Mouse (Mus musculus) ovary, postnatal 10 days (tissue): Measurements from ENCODE around the gene Slc39a10.

Experiments used
- DNase-seq: peaks from one replicate; pipeline ENCODE4 v3.0.0; 2022; ENCODE audit warnings: low spot score

Slc39a10 gene

DNA sequence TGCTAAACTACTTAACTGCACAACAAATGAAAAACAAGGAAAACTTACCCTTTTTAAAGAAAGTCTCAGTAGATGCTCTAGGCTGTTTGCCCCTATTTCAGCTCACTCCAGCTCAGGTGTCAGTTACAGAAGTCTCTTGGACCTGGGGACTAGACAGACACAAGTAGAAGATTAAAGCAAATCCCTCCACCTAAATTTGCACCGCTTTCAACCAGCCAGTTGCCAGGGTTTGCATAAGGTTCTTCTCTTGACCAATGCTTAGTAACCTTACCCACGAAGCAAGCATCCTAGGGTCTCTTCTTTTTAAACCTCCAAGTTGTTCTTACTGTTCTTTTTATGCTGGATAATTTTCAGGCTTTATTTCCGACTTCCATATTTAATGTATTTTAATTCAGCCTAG, at the start of gene Slc39a10:
TSS of gene Slc39a10 (minus strand) at position 101 of the 400 bp plus-strand sequence.
- no peak for DNase-seq

DNA sequence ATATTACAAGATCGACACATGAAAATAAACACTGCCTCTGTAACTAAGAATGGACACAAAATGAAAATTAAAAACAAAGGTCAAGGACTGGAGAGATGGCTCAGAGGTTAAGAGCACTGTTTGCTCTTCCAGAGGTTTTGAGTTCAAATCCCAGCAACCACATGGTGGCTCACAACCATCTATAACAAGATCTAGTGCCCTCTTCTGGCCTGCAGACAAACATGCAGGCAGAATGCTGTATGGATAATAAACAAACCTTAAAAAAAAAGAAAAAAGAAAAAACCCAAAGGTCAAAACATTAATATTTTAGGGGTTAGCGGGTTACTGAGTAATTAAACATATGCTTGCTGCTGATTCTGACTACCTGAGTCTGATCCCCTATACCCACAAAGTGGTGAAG, 46.6 kb upstream of the Slc39a10 start:
- DNase-seq: no peak

GRCm38 (mm10) chr1:46937641-46938040, 45.0 kb upstream of the Slc39a10 start:
- DNase-seq: no peak

DNA sequence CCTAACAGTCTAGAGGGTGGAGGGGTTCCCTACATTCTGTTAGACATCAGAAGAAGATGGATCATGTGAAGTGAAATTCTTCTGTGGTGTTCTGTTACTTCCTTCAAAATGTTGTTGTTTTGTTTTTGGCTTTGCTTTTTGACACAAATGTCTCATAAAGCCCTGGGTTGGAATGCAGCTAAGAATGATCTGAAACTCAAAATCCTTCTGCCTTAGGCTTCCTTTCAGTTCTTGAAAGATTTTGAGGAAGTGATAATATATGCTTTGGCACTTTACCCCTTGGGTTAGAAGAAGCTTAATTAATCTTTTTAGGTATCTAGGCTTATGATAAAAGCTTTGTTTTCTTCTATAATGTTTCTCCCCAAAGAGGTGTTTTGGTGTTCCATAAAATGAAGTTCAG, 34.5 kb upstream of the Slc39a10 start:
- no peak for DNase-seq

- DNase-seq: no peak
Observed at GRCm38 (mm10) chr1:46926239-46926638, 33.6 kb upstream of the Slc39a10 start.

GRCm38 (mm10) chr1:46924992-46925391, 32.3 kb upstream of the Slc39a10 start:
- no peak for DNase-seq

DNA sequence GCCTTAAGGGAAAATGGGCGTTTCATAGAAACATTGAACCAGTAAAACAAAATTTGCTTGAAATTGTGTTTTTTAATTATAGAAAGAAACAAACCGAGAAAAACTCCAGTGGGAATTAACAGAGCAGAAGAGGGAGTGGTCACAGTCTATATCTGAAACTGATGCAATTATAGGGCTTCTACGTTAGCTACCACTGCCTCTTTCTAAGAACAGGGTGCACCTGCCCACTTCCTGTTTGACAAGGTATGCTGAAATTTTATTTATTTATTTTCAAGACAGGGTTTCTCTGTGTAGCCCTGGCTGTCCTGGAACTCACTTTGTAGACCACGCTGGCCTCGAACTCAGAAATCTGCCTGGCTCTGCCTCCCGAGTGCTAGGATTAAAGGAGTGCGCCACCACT, 30.3 kb upstream of the Slc39a10 start:
- DNase-seq: no peak

DNA sequence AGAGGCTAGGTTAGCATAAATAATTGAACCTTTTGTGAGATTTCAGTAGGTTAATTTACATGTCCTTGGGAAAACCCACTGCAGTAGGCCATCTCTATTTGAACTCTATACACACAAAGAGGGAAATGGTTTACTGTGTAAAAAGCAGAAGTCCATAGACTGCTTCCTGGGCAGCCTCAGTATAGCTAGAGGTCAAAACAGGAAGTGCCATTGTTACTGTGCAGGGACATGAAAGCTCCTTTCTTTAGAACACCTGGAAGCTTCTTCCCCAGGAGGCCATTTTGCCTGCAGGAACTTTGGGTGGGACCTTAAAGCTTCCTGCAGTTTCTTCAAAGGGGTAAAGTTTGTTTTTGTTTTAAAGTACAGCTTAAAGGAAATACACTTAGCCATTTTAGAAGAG, 29.0 kb upstream of the Slc39a10 start:
- no peak for DNase-seq

GRCm38 (mm10) chr1:46916237-46916636, 23.6 kb upstream of the Slc39a10 start:
- no peak for DNase-seq

DNA sequence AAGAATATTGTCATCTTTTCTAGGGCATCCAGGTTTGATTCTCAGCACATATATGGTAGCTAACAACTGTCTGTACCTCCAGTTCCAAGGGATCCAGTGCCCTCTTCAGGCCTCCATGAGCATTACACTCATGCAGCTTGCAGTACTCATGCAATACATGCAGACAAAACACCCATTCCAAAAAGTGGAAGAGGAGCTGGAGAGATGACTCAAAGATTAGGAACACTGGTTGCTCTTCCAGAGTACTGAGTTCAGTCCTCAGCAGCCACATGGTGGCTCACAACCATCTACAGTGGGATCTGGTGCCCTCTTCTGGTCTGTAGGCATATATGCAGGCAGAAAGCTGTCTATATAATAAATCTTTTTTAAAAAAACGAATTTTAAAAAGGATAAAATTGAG, 21.7 kb upstream of the Slc39a10 start:
- no peak for DNase-seq

DNA sequence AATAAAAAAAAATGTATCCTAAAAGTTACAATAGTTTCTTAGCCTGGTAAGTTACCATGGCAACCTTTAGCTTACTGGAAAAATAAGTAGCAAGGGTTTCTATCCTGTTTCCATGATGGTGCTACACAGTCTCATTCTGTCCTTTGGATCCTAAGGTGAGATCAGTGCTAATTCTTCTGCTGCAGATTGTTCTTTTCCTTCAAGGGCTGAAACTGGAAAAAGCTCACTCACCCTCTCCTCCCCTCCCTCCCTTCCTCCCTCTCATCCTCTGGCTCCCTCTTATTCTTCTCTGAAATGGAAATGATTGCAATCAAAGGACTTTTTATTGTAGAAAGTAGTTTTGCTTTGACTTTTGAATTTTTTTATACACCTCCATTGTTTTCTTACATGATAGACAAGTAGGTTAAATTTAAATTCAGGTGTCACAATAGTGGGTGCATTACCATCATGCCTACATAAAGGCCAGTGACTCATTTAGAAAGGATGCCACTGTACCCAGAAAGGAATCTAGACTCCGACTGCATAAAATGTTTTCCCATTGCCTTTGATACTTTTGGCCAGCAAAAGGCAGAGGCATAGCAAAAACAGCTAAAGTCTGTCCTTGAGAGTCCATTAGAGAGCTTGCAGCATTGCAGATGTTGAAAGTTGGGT, 20.0 kb upstream of the Slc39a10 start:
- DNase-seq: no peak

DNA sequence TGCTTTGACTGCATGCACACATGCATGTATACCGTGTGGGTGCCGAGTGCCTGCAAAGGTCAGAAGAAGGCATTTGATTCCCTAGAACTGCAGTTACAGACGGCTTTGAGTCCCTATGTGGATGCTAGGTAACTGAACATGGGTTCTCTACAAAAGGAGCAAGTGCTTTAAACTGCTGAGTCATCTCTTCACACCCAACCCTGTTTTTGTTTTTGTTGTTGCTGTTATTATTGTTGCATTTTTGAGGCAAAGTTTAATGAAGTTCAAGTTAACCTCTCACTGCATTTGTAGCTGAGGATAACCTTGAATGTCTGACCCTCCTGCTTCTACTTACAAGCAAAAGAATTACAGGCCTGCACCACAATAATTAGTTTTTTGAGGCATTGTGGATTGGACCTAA, 17.5 kb upstream of the Slc39a10 start:
- DNase-seq: no peak

- DNase-seq: no peak
Observed at GRCm38 (mm10) chr1:46905706-46906105, 13.1 kb upstream of the Slc39a10 start.

DNA sequence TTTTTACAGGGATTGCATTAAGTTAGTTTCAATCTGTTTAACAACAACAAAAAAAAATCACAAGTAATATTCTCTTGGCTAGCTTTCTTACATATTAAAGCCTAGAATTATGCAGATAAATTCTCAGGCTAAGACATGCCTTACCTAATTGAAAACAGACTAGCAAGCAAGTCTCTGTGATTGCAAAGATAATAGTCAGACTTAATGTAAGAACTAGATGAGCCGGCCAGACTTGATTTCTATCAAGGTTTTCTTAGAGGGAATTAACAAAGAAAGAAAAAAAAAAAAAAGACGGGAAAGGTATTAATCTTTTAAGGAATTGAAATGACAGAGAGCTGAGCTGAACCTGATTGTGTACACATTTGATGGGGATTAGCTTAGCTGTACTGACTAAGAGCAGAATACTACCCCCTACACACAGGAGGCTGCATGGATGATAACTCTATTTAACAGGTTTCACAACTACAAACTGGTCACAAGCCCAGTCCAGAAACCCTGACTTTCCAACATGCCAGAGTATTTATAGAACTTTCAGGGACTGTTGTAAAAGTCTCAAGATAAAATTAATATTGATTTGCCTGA, 9.5 kb upstream of the Slc39a10 start:
- no peak for DNase-seq

GRCm38 (mm10) chr1:46894281-46894842, 1.7 kb upstream of the Slc39a10 start:
- DNase-seq: no peak

GRCm38 (mm10) chr1:46888726-46889125, 3.9 kb downstream of the Slc39a10 start:
- DNase-seq: no peak

DNA sequence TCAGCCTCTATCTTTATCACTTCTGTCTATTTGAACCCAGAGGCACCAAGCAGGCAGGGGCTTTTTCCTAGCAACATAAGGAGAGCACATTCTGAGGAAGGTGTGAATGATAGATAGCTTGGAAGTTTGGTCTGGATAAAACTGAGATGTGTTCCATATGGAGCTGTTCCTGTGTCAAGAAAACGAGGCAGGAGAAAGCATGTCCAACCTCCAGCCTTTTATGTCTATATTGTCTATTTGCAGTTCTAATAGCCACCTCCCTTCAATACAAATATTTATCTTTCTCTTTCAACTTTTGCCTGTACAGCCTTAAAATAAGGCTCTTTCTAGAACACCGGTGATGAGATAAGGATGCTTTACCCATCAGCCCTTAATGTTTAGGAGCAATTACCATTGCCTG, 4.3 kb downstream of the Slc39a10 start:
- DNase-seq: no peak

DNA sequence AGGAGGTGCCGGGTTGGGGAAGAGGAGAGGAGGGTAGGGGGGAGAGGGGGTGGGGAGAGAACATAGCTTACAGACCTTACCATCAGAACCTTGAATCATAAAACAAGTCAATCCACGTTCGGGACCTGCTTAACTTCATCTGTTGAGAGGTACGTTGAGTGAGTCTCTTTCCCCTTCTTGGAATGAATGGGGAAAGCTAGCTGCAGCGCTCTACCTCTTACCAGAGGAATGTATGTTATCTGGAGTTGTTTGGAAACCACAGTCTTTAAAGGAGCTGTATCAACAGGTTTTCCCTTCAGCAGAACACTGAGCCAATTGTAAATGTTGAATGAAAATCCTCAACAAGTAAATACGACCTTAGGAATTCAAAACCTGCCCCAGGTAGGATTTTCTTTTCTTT, 4.7 kb downstream of the Slc39a10 start:
- DNase-seq: no peak

GRCm38 (mm10) chr1:46886091-46886490, 6.6 kb downstream of the Slc39a10 start:
- no peak for DNase-seq

- no peak for DNase-seq
Observed at GRCm38 (mm10) chr1:46885231-46885630, 7.4 kb downstream of the Slc39a10 start.

DNA sequence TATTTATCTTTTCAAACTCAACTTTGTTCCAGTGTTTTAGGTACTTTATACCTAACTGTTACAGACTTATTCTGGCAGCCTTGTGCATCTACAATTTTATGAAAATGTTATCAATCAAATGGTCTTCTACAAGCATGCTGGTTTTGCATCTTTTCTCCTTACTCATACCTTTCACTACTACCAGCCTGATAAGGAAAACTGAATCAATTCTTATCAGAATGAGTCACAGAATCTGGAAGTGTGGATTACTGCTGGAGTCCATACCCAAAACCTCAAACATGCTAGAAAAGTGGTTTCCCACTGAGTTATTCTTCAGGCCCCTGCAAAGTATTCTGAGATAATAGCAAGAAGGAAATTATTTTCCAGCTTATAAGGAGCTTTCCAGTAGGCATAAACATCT, 12.7 kb downstream of the Slc39a10 start:
- DNase-seq: no peak

- no peak for DNase-seq
Observed at GRCm38 (mm10) chr1:46873770-46874169, 18.9 kb downstream of the Slc39a10 start.

- DNase-seq: no peak
Observed at GRCm38 (mm10) chr1:46869788-46870187, 22.9 kb downstream of the Slc39a10 start.
